In the genomic region with DNA sequence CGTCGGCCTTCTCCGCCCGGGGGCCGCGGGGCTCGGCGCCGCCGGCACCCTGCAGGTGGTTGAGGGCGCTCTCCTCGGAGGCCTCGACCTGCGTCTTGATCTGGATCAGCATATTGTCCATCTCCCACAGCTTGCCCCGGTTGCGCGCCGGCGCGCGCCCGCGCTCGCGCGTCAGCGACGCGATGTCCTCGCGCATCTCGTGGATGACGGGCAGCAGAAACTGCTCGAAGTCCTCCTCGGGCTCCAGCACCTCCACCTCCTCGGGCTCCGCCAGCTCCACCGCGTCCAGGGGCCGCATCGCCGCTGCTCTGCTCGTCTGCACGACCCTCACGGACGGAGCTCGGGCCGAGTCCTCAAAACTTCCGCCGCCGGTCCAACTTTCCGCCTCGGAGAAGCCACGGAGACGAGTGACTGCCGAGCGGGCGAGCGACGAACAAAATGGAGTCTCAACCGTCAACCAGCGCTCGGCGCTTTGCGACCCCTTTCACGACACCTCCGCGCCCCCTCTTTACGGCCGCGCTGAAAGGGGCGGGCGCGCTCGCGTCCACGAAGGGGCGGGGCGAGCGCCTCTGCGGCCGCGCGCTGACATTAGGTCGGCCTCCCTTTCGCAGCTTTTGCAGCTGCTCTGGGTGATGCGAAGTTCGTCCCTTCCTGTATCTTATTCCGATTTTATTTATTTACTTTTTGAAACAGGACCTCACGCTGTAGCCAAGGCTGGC, we compare ENCODE assay signal across 8 mouse cellular contexts. TPM values are rescaled to one million over a fixed set of nuclear protein-coding genes. Genes with fewer than 3 reads are reported as not detected.
DNase-seq lines count a peak whose midpoint lies in the region; ATAC-seq and TF ChIP-seq lines count a peak whose summit lies in the region.
"Not testable (repeated sequence)": the region's sequence is repeated elsewhere in the genome, so short reads cannot be mapped to it uniquely, and the experiment has no call there.

A gene (minus strand): TSS at position 477 of the 719 bp plus-strand sequence.

- H3K79me2 ChIP-seq in MEL (ENCODE audit: control insufficient read depth, insufficient read depth, low read length, poor library complexity): not testable (repeated sequence)

- under 1% methylated on average over 90 of the region's 90 CpGs for WGBS in cerebellum, adult 2 months
- 2% methylated on average over 90 of the region's 90 CpGs for WGBS in forebrain, postnatal 0 days
- WGBS in lung, embryonic 15.5 days: under 1% methylated on average over 90 of the region's 90 CpGs

- H3K9ac ChIP-seq in MEL (ENCODE audit: control insufficient read depth, low read depth, low read length, poor library complexity, severe bottlenecking): peak within 1 kb of the TSS; percentile 69
- peak within 1 kb of the TSS; percentile 80 for H3K9ac ChIP-seq in forebrain, postnatal 0 days
- peak within 1 kb of the TSS; percentile 83 for H3K9ac ChIP-seq in lung, embryonic 15.5 days

- H3K4me2 ChIP-seq in forebrain, postnatal 0 days (ENCODE audit: low read depth): peak within 1 kb of the TSS; percentile 60
- H3K4me2 ChIP-seq in lung, embryonic 15.5 days: peak within 1 kb of the TSS; percentile 75

- H3K4me3 ChIP-seq in MEL (ENCODE audit: control insufficient read depth in 1 of 2, insufficient read depth in 1 of 2, low read depth in 2 of 2, low read length in 2 of 2): peak within 1 kb of the TSS; percentile 57 to 93
- H3K4me3 ChIP-seq in cerebellum, adult 2 months (replicated peaks; ENCODE audit: insufficient read depth, low read depth, low read length): peak within 1 kb of the TSS; percentile 96
- peak within 1 kb of the TSS; percentile 64 for H3K4me3 ChIP-seq in forebrain, postnatal 0 days (ENCODE audit: low read depth, low read length)
- H3K4me3 ChIP-seq in lung, embryonic 15.5 days: peak within 1 kb of the TSS; percentile 67

- H3K4me1 ChIP-seq in MEL (ENCODE audit: control insufficient read depth in 1 of 2, insufficient read depth in 2 of 2, low read length in 2 of 2): peaks cover 0 to 12% of the 10 kb centered on the region in 2 experiments; a peak in 3 of 4 replicates
- peaks cover 15% of the 10 kb centered on the region for H3K4me1 ChIP-seq in cerebellum, adult 2 months (ENCODE audit: control insufficient read depth, insufficient read depth, low read length)
- H3K4me1 ChIP-seq in forebrain, postnatal 0 days (ENCODE audit: insufficient read depth): not testable (repeated sequence)
- H3K4me1 ChIP-seq in lung, embryonic 15.5 days: peaks cover 10% of the 10 kb centered on the region

- peak; percentile 65 to 85 for TF ChIP-seq POLR2A in MEL (IDR thresholded peaks at IDR 0.05; ENCODE audit: control insufficient read depth in 1 of 2, insufficient read depth in 1 of 2, low read depth in 1 of 2, low read length in 2 of 2, poor library complexity in 1 of 2)
- TF ChIP-seq POLR2A in cerebellum, adult 2 months (IDR thresholded peaks at IDR 0.05; ENCODE audit: borderline replicate concordance, insufficient read depth, low read length): peak; percentile 84

- not testable (repeated sequence) for H3K36me3 ChIP-seq in MEL (ENCODE audit: control insufficient read depth in 1 of 2, insufficient read depth in 2 of 2, low read length in 2 of 2); lung, embryonic 15.5 days
- H3K36me3 ChIP-seq in forebrain, postnatal 0 days (ENCODE audit: insufficient read depth): peaks cover 13% of the 10 kb centered on the region; the same call in 1 of the 2 replicates

- TF ChIP-seq EP300 in MEL (IDR thresholded peaks at IDR 0.05; ENCODE audit: low read depth in 1 of 2, low read length in 2 of 2): not testable (repeated sequence)

- not testable (repeated sequence) for H3K9me3 ChIP-seq in MEL (replicated peaks; ENCODE audit: insufficient read depth, low read length); forebrain, postnatal 0 days (ENCODE audit: low read length); lung, embryonic 15.5 days

- H3K27me3 ChIP-seq in MEL (ENCODE audit: control insufficient read depth in 1 of 2, insufficient read depth in 2 of 2, low read length in 2 of 2); cerebellum, adult 2 months (ENCODE audit: control insufficient read depth, insufficient read depth, low read length); forebrain, postnatal 0 days (ENCODE audit: insufficient read depth, low read length); lung, embryonic 15.5 days: not testable (repeated sequence)

- TF ChIP-seq RAD21 in MEL (IDR thresholded peaks at IDR 0.05; ENCODE audit: low read depth, low read length): not testable (repeated sequence)

- H3K27ac ChIP-seq in MEL (ENCODE audit: control insufficient read depth, low read depth, low read length): peak within 1 kb of the TSS; percentile 60
- peak within 1 kb of the TSS; percentile 82 for H3K27ac ChIP-seq in cerebellum, adult 2 months (ENCODE audit: insufficient read depth, low read length)
- H3K27ac ChIP-seq in forebrain, postnatal 0 days (ENCODE audit: low read depth, low read length): peak within 1 kb of the TSS; percentile 95
- peak within 1 kb of the TSS; percentile 98 for H3K27ac ChIP-seq in lung, embryonic 15.5 days

- peak; percentile 88 for ATAC-seq in forebrain, postnatal 0 days
- ATAC-seq in lung, embryonic 15.5 days (ENCODE audit: borderline replicate concordance, extremely low read depth, low FRiP score, low TSS enrichment): peak; percentile 84

- not testable (repeated sequence) for TF ChIP-seq CTCF in MEL (IDR thresholded peaks at IDR 0.05 in 2 of 3, conservative IDR thresholded peaks at IDR 0.05 in 1 of 3; ENCODE audit: control insufficient read depth in 1 of 3, insufficient read depth in 1 of 3, low read depth in 2 of 3, low read length in 3 of 3, poor library complexity in 1 of 3, severe bottlenecking in 1 of 3); cerebellum, adult 2 months (IDR thresholded peaks at IDR 0.05; ENCODE audit: borderline replicate concordance, insufficient read depth, low read depth, low read length); forebrain, postnatal 0 days (IDR thresholded peaks at IDR 0.05; ENCODE audit: low read depth)

- peak; percentile 99 for DNase-seq in MEL (ENCODE audit: low read depth, low spot score)
- DNase-seq in cerebellum, adult 2 months: peak; percentile 94 to 97
- DNase-seq in forebrain, postnatal 0 days: peak; percentile 97
- peak; percentile 95 for DNase-seq in heart, postnatal 4 days
- DNase-seq in layer of hippocampus, adult 8-10 months (ENCODE audit: low spot score in 2 of 2): peak; percentile 90 to 93
- peak; percentile 86 for DNase-seq in ovary, adult 18-20 months (ENCODE audit: low spot score)
- peak; percentile 97 for DNase-seq in thymus, postnatal 0 days (ENCODE audit: low spot score)

TF ChIP-seq in MEL, 35 proteins besides CTCF, POLR2A, EP300 and RAD21:
- TF ChIP-seq KAT2A (conservative IDR thresholded peaks at IDR 0.05; ENCODE audit: low read depth, low read length): peak; percentile 76
- peak; percentile 60; the same call in 1 of the 2 replicates for TF ChIP-seq NRF1 (IDR thresholded peaks at IDR 0.05; ENCODE audit: insufficient read depth, low read depth, low read length, poor library complexity, severe bottlenecking)
- TF ChIP-seq ZMIZ1 (IDR thresholded peaks at IDR 0.05; ENCODE audit: low read depth, low read length): peak; percentile 93
- peak; percentile 91 for TF ChIP-seq POLR2AphosphoS2 (IDR thresholded peaks at IDR 0.05; ENCODE audit: low read length)
- TF ChIP-seq MXI1 (IDR thresholded peaks at IDR 0.05; ENCODE audit: low read depth, low read length): peak; percentile 6; the same call in 1 of the 2 replicates
- TF ChIP-seq TCF12 (IDR thresholded peaks at IDR 0.05; ENCODE audit: low read depth, low read length): peak; percentile 82
- peak; percentile 53; the same call in 1 of the 2 replicates for TF ChIP-seq SIN3A (IDR thresholded peaks at IDR 0.05; ENCODE audit: low read length)
- TF ChIP-seq ZNF384 (IDR thresholded peaks at IDR 0.05; ENCODE audit: low read depth, low read length): 0 out of 2 replicates have a peak, but pooled peaks have one; percentile 17
- TF ChIP-seq HCFC1 (IDR thresholded peaks at IDR 0.05; ENCODE audit: low read depth, low read length): peak; percentile 91
- peak; percentile 95 for TF ChIP-seq NELFE (IDR thresholded peaks at IDR 0.05; ENCODE audit: low read depth, low read length)
- TF ChIP-seq MYB (IDR thresholded peaks at IDR 0.05; ENCODE audit: low read depth, low read length): peak; percentile 69; the same call in 1 of the 2 replicates
- peak; percentile 60; the same call in 1 of the 2 replicates for TF ChIP-seq ELF1 (IDR thresholded peaks at IDR 0.05; ENCODE audit: low read depth, low read length)
- peak; percentile 78 for TF ChIP-seq MAX (IDR thresholded peaks at IDR 0.05; ENCODE audit: low read length)
- peak; percentile 90 for TF ChIP-seq TBP (IDR thresholded peaks at IDR 0.05; ENCODE audit: low read depth, low read length)

RNA-seq across cellular contexts. Expression of the gene that starts here (rescaled TPM):
- 206 and 211 TPM in 2 replicates for total RNA-seq in MEL (2012; rRNA removed)
- polyA plus RNA-seq in MEL (2012; ENCODE audit: insufficient read depth in 1 of 2, insufficient read length in 2 of 2, low read depth in 1 of 2, low replicate concordance in 2 of 2, missing spikeins in 1 of 2): 100 to 1,000 TPM in 1 of 2 experiments, not detected in 1; 267 TPM
- 323 and 355 TPM in 2 replicates for polyA plus RNA-seq in cerebellum, adult 2 months (2012; rRNA removed)
- 296 and 353 TPM in 2 replicates for total RNA-seq in forebrain, postnatal 0 days (2014; rRNA removed)
- 477 and 530 TPM in 2 replicates for polyA plus RNA-seq in forebrain, postnatal 0 days (2015; fragmentation: Nextera tagmentation; extraction: Ambion mirVana)
- 100 to 1,000 TPM; 306 to 323 TPM for total RNA-seq in heart, postnatal 4 days (2021)
- 100 to 1,000 TPM; 515 to 533 (median 521) TPM for total RNA-seq in layer of hippocampus, adult 8-10 months (2022)
- polyA plus RNA-seq in lung, embryonic 15.5 days (2015; fragmentation: Nextera tagmentation; extraction: Ambion mirVana): 476 and 499 TPM in 2 replicates
- 322 and 329 TPM in 2 replicates for polyA plus RNA-seq in thymus, postnatal 0 days (2015; fragmentation: Nextera tagmentation; extraction: Ambion mirVana)

Comparison
In these comparisons a context has a peak if more than half of its experiments do, and no peak if none do; other contexts are left out.
1. Peak in every context shown above with its lines: DNase-seq, ATAC-seq, H3K4me3 ChIP-seq and H3K27ac ChIP-seq.